Mouse (Mus musculus): ENCODE data around the gene Pin1. TPM values are rescaled to one million over a fixed set of nuclear protein-coding genes. Genes with fewer than 3 reads are reported as not detected.

Pin1 gene
- polyA plus RNA-seq, 1 experiment from 2014 or later = 63.2 TPM

- peak; percentile 68 for ATAC-seq
- peak overlapping the region; percentile 42 for H3K9ac ChIP-seq (replicated peaks)
- WGBS = 61% methylated on average over 2 of the region's 2 CpGs
Observed at GRCm38 (mm10) chr9:20663956-20664355, 12.1 kb downstream of the Pin1 start.

DNA sequence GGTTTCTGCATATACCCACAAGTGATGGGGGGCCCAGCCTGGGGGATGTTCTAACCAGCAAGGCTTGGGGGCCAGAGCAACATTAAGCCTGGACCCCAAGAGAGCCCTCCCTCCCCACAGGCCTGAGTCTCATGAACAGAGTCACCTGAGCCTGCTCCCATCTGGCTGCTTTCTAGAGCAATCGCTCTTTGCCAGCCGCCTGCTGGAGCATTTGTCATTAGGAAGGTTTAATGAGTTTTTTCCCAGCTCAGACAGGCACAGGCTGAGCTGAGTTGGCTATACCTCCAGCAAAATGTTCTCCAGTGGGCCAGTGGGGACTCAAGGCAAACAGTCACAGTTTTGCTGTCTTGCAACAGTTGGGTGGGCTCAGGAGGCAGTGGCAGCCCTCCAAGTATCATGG is 12.5 kb downstream of the Pin1 start:
- Histone ChIP-seq H3K4me3 (replicated peaks) (no peak overlapping the region), H3K36me3 (peaks cover 63% of the 10 kb centered on the region), H3K9ac (replicated peaks) (peak overlapping the region; percentile 42), H3K9me3 (no peaks in the 10 kb centered on the region), H3K4me2 (replicated peaks) (no peak overlapping the region), H3K27me3 (no peaks in the 10 kb centered on the region), H3K4me1 (replicated peaks) (peaks cover 47% of the 10 kb centered on the region), H3K27ac (peak overlapping the region; percentile 85)
- peak; percentile 32; the same call in 1 of the 2 replicates for ATAC-seq
- WGBS = 57% methylated on average over 2 of the region's 2 CpGs

More at GRCm38 (mm10) chr9:20663956-20664355, 12.1 kb downstream of the Pin1 start:
- no peaks in the 10 kb centered on the region for H3K27me3 ChIP-seq
- H3K4me1 ChIP-seq (replicated peaks) = peaks cover 47% of the 10 kb centered on the region
- no peaks in the 10 kb centered on the region for H3K9me3 ChIP-seq
- H3K4me3 ChIP-seq (replicated peaks) = no peak overlapping the region
- H3K4me2 ChIP-seq (replicated peaks) = no peak overlapping the region
- H3K27ac ChIP-seq = peak overlapping the region; percentile 85
- peaks cover 64% of the 10 kb centered on the region for H3K36me3 ChIP-seq

DNA sequence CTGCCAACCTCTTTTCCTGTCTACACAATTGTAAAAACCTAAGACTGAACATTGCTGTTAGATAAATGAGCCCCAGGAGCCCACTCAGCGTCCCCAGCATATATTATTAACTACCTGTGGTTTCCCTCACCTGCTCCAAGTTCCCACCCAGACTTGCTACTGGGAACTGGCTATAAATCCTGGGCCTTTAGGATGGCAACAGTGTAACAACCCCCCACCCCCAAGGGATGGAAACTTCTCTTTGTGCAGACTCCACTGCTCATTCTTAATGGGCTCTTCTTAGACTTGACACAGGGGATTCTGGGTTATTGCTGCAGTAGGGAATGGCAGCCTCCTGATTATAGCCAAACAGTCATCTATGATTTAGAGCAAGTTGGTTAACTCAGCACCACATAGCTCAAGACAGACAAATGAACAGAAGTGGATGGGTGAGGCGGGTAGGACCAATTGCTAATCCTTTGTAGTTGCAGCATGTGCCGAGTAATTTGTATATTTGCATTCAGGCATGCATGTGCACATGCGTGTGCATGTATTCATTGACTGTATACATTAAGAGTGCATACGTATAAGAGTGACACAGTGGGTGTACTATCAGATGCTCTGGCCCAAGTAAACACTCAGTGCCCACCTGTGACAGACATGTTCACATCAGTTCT is 13.2 kb downstream of the Pin1 start:
- Histone ChIP-seq H3K9ac (replicated peaks) (no peak overlapping the region), H3K36me3 (peaks cover 55% of the 10 kb centered on the region), H3K4me3 (replicated peaks) (no peak overlapping the region), H3K4me2 (replicated peaks) (no peak overlapping the region), H3K27ac (peak overlapping the region; percentile 85), H3K27me3 (no peaks in the 10 kb centered on the region), H3K4me1 (replicated peaks) (peaks cover 47% of the 10 kb centered on the region), H3K9me3 (no peaks in the 10 kb centered on the region)
- no peak for ATAC-seq
- WGBS = 78% methylated on average over 5 of the region's 5 CpGs

GRCm38 (mm10) chr9:20665925-20666324 is 14.0 kb downstream of the Pin1 start:
- Histone ChIP-seq H3K27ac (peak overlapping the region; percentile 85), H3K27me3 (no peaks in the 10 kb centered on the region), H3K4me1 (replicated peaks) (peaks cover 47% of the 10 kb centered on the region), H3K9ac (replicated peaks) (no peak overlapping the region), H3K36me3 (peaks cover 49% of the 10 kb centered on the region), H3K9me3 (no peaks in the 10 kb centered on the region), H3K4me2 (replicated peaks) (no peak overlapping the region), H3K4me3 (replicated peaks) (no peak overlapping the region)
- ATAC-seq = no peak; the same call in 1 of the 2 replicates
- WGBS = 16% methylated on average over 8 of the region's 8 CpGs

DNA sequence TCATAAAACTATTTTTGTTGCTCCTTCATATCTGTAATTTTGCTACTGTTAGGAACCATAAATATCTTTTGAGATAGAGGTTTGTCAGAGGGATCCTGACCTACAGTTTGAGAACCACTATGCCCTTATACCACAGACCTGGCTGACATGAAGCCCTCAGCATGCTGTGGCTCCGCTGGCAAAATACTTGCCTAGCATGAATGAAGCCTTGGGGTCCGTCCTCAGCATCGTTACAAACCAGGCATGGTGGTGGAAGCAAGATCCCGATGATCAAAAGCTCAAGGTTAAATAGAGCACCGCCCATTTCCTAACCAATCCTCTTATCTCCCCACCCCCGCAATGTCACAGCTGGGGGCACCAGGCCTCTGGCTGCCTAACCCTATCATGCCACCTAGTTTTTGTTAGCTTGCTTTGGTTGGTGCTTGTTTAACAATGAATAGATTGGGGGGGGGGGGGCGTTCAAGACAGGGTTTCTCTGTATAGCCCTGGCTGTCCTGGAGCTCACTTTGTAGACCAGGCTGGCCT is 14.7 kb downstream of the Pin1 start:
- Histone ChIP-seq H3K4me2 (replicated peaks) (no peak overlapping the region), H3K4me3 (replicated peaks) (no peak overlapping the region), H3K27ac (peak overlapping the region; percentile 85), H3K4me1 (replicated peaks) (peaks cover 47% of the 10 kb centered on the region), H3K36me3 (peaks cover 44% of the 10 kb centered on the region), H3K9me3 (no peaks in the 10 kb centered on the region), H3K27me3 (no peaks in the 10 kb centered on the region), H3K9ac (replicated peaks) (no peak overlapping the region)
- no peak for ATAC-seq
- 16% methylated on average over 7 of the region's 7 CpGs for WGBS

DNA sequence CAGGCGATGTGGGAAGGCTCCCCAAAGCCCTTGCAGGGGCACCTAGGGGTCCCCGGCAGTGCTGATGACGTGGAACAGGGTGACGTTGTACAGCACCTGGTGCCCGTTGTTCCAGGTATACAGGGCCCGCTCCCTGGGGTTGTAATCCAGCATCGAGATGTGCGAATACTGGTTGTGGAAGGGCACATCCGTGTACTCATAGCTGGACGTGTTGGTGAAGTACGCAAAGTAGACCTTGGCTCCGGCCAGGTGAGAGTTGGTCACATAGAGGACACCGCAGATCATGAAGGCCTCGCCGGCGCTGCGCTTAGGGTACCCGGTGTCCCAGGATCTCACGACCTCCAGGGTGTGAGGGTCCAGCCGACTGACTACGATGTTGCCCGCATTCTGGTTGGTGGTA is 16.2 kb downstream of the Pin1 start:
- Histone ChIP-seq H3K4me3 (replicated peaks) (no peak overlapping the region), H3K4me1 (replicated peaks) (peaks cover 37% of the 10 kb centered on the region), H3K27me3 (no peaks in the 10 kb centered on the region), H3K9ac (replicated peaks) (no peak overlapping the region), H3K4me2 (replicated peaks) (no peak overlapping the region), H3K9me3 (no peaks in the 10 kb centered on the region), H3K27ac (no peak overlapping the region), H3K36me3 (peaks cover 36% of the 10 kb centered on the region)
- 97% methylated on average over 22 of the region's 22 CpGs for WGBS
- no peak for ATAC-seq

DNA sequence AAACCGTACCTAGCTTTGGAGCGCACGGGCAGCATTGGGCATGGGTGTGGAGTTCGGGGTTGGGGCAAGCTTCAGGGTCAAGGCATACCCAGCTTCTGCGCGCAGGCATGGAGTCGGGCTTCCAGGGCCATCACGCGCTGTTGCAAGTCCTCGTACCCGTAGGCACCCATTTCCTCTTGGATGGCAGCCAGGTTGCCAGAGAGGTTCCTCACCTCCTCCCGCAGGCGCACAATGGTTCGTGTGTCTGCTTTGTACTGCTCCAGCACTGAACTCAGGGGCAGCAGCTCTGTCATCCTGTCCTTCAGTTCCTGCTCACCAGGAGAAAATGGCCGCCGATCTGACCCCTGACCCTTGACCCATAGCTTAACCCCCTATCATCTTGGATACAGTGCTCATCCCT is 20.2 kb downstream of the Pin1 start:
- Histone ChIP-seq H3K9me3 (no peaks in the 10 kb centered on the region), H3K4me3 (replicated peaks) (no peak overlapping the region), H3K27ac (no peak overlapping the region), H3K27me3 (no peaks in the 10 kb centered on the region), H3K4me1 (replicated peaks) (no peaks in the 10 kb centered on the region), H3K36me3 (peaks cover 21% of the 10 kb centered on the region; the same call in 1 of the 2 replicates), H3K9ac (replicated peaks) (no peak overlapping the region), H3K4me2 (replicated peaks) (no peak overlapping the region)
- 87% methylated on average over 16 of the region's 16 CpGs for WGBS
- ATAC-seq = no peak

DNA sequence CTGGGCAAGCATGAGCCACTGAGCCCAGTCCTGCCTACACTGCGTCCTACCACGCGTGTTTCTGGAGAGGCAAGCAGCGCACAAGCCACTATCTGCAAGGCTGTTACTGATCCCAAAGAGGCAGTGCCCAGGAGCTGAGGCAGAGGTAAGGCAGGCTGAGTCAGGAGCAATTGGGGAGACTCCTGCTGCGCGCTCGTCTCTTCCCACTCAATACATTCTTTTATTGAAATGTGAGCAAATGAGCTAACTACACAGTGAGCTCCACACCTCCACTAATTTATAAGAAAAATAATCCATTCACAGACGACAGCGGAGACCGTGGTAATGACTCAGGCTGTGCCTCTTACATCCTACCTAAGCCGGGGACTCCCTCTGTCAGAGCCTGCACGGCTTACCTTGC is 26.0 kb downstream of the Pin1 start:
- 92% methylated on average over 12 of the region's 12 CpGs for WGBS
- H3K9me3 ChIP-seq = no peaks in the 10 kb centered on the region
- H3K27ac ChIP-seq = no peak overlapping the region
- ATAC-seq = no peak
- H3K4me3 ChIP-seq (replicated peaks) = no peak overlapping the region
- H3K9ac ChIP-seq (replicated peaks) = no peak overlapping the region
- H3K36me3 ChIP-seq = 0 out of 2 replicates have a peak, but pooled peaks cover 3% of the 10 kb centered on the region
- no peaks in the 10 kb centered on the region for H3K27me3 ChIP-seq
- no peak overlapping the region for H3K4me2 ChIP-seq (replicated peaks)
- H3K4me1 ChIP-seq (replicated peaks) = peaks cover 33% of the 10 kb centered on the region

DNA sequence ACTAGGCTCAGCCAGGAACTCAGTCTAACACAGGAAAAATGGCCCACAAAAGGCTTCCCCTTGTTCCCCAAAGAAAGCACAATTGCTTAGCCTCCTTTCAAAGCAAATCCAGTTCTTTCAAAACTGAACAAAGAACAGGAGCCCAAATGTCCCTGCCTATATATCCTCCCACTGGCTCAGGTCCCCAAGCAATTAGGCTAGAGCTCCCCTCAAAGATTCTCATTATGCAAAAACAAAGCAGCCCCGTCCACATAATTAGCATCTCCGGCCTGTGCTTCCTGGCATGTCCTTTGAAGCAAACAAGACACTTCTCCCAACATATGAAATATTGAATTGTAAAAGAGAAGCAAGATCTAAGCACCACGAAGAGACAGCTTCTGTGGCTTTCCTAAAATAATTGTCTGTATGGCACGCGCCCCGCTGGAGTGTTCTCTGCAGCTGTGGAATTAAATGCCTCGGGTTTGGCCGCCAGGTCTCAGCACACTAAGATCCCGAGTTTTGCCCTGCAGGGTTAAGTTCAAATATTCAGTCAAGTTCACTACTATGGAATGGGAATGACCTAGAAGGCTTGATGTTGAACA is 28.6 kb downstream of the Pin1 start:
- Histone ChIP-seq H3K4me1 (replicated peaks) (peaks cover 33% of the 10 kb centered on the region), H3K4me3 (replicated peaks) (no peak overlapping the region), H3K9me3 (no peaks in the 10 kb centered on the region), H3K36me3 (no peaks in the 10 kb centered on the region), H3K27ac (peak overlapping the region; percentile 48), H3K4me2 (replicated peaks) (no peak overlapping the region), H3K9ac (replicated peaks) (no peak overlapping the region), H3K27me3 (no peaks in the 10 kb centered on the region)
- WGBS = 62% methylated on average over 9 of the region's 9 CpGs
- ATAC-seq = no peak

GRCm38 (mm10) chr9:20681546-20682388 is 29.9 kb downstream of the Pin1 start:
- Histone ChIP-seq H3K27ac (peak overlapping the region; percentile 54), H3K9ac (replicated peaks) (no peak overlapping the region), H3K4me3 (replicated peaks) (no peak overlapping the region), H3K4me2 (replicated peaks) (no peak overlapping the region), H3K36me3 (no peaks in the 10 kb centered on the region), H3K4me1 (replicated peaks) (peaks cover 36% of the 10 kb centered on the region), H3K27me3 (no peaks in the 10 kb centered on the region), H3K9me3 (no peaks in the 10 kb centered on the region)
- 40% methylated on average over 7 of the region's 7 CpGs for WGBS
- peak; percentile 80 for ATAC-seq

GRCm38 (mm10) chr9:20682389-20682722 is 30.5 kb downstream of the Pin1 start:
- H3K4me2 ChIP-seq (replicated peaks) = no peak overlapping the region
- no peaks in the 10 kb centered on the region for H3K36me3 ChIP-seq
- ATAC-seq = peak; percentile 35
- WGBS = 16% methylated on average over 2 of the region's 2 CpGs
- H3K4me3 ChIP-seq (replicated peaks) = no peak overlapping the region
- no peaks in the 10 kb centered on the region for H3K27me3 ChIP-seq
- peaks cover 36% of the 10 kb centered on the region for H3K4me1 ChIP-seq (replicated peaks)
- peak overlapping the region; percentile 54 for H3K27ac ChIP-seq
- H3K9ac ChIP-seq (replicated peaks) = no peak overlapping the region
- no peaks in the 10 kb centered on the region for H3K9me3 ChIP-seq
